Mouse (Mus musculus): ENCODE measurements around the gene Stx4a.
A peak's percentile ranks its signal among the peaks of the same experiment; 100 is the strongest.
"Not testable (repeated sequence)": the region's sequence is repeated elsewhere in the genome, so short reads cannot be mapped to it uniquely, and the experiment has no call there.

Gene Stx4a

GRCm38 (mm10) chr7:127824176-127824871 is at the start of gene Stx4a, which contains the start of gene Stx1b:
Stx4a (plus strand) TSS chr7:127824294.
Stx1b (minus strand) TSS chr7:127824549.
- no peak for DNase-seq (ENCODE audit: low spot score)

GRCm38 (mm10) chr7:127775837-127776236 is 48.3 kb upstream of the Stx4a start:
- not testable (repeated sequence) for DNase-seq (ENCODE audit: low spot score)

GRCm38 (mm10) chr7:127776426-127776825 is 47.7 kb upstream of the Stx4a start, which contains the start of gene Setd1a:
Setd1a (plus strand) TSS chr7:127776670.
- DNase-seq (ENCODE audit: low spot score), result peak; percentile 86

- DNase-seq (ENCODE audit: low spot score), result peak; percentile 94
Observed at GRCm38 (mm10) chr7:127776878-127777473, 47.1 kb upstream of the Stx4a start.

- no peak for DNase-seq (ENCODE audit: low spot score)
Observed at GRCm38 (mm10) chr7:127777474-127778266, 46.4 kb upstream of the Stx4a start.

- no peak for DNase-seq (ENCODE audit: low spot score)
Observed at GRCm38 (mm10) chr7:127778350-127778749, 45.7 kb upstream of the Stx4a start.

GRCm38 (mm10) chr7:127785308-127785707 is 38.8 kb upstream of the Stx4a start, which contains the start of gene Gm49388:
Gm49388 (plus strand) TSS chr7:127785608.
- no peak for DNase-seq (ENCODE audit: low spot score)

GRCm38 (mm10) chr7:127797076-127797845 is 26.8 kb upstream of the Stx4a start:
- DNase-seq (ENCODE audit: low spot score), result no peak

GRCm38 (mm10) chr7:127798591-127798990 is 25.5 kb upstream of the Stx4a start:
- DNase-seq (ENCODE audit: low spot score), result no peak

GRCm38 (mm10) chr7:127799211-127799610 is 24.9 kb upstream of the Stx4a start:
- no peak for DNase-seq (ENCODE audit: low spot score)

GRCm38 (mm10) chr7:127799738-127800137 is 24.4 kb upstream of the Stx4a start:
- no peak for DNase-seq (ENCODE audit: low spot score)

- peak; percentile 79 for DNase-seq (ENCODE audit: low spot score)
Observed at GRCm38 (mm10) chr7:127800435-127801009, 23.6 kb upstream of the Stx4a start, which contains the start of gene Hsd3b7. Hsd3b7 (plus strand) TSS chr7:127800604.

- DNase-seq (ENCODE audit: low spot score), result no peak
Observed at GRCm38 (mm10) chr7:127801010-127801621, 23.0 kb upstream of the Stx4a start.

GRCm38 (mm10) chr7:127802313-127802712 is 21.8 kb upstream of the Stx4a start:
- DNase-seq (ENCODE audit: low spot score), result no peak

- DNase-seq (ENCODE audit: low spot score), result no peak
Observed at GRCm38 (mm10) chr7:127808821-127809220, 15.3 kb upstream of the Stx4a start.

- DNase-seq (ENCODE audit: low spot score), result no peak
Observed at GRCm38 (mm10) chr7:127809846-127810245, 14.2 kb upstream of the Stx4a start.

- no peak for DNase-seq (ENCODE audit: low spot score)
Observed at GRCm38 (mm10) chr7:127810650-127811049, 13.4 kb upstream of the Stx4a start.

GRCm38 (mm10) chr7:127811240-127811639 is 12.9 kb upstream of the Stx4a start:
- no peak for DNase-seq (ENCODE audit: low spot score)

- DNase-seq (ENCODE audit: low spot score), result no peak
Observed at GRCm38 (mm10) chr7:127812292-127812691, 11.8 kb upstream of the Stx4a start.

- no peak for DNase-seq (ENCODE audit: low spot score)
Observed at GRCm38 (mm10) chr7:127813821-127814220, 10.3 kb upstream of the Stx4a start.
